19 mouse cellular contexts compared by ENCODE assay signal in genomic region chr1:176755586-176755985, GRCm38 (mm10). TPM values are rescaled to one million over a fixed set of nuclear protein-coding genes. Genes with fewer than 3 reads are reported as not detected.
DNase-seq lines count a peak whose midpoint lies in the region; ATAC-seq lines count a peak whose summit lies in the region.
"Had no signal": no experiment of that assay in that cellular context is flagged by ENCODE, and none has a peak within 500 bp of the region (broad histone marks: within the 10 kb centered on the region; RNA-seq: fewer than 3 reads in every experiment).

No protein-coding gene starts in this region.

- H3K4me1 ChIP-seq in heart, embryonic 11.5 days (ENCODE audit: control insufficient read depth, insufficient read depth, low read length) = peaks cover 6% of the 10 kb centered on the region; the same call in 1 of the 2 replicates
- H3K4me1 ChIP-seq in liver, embryonic 11.5 days (replicated peaks; ENCODE audit: control insufficient read depth, insufficient read depth, low read length) = no peaks in the 10 kb centered on the region
- H3K4me1 ChIP-seq: embryonic facial prominence, embryonic 12.5 days; limb, embryonic 13.5 days; liver, embryonic 13.5 days; neural tube, embryonic 12.5 days had no signal

- H3K9me3 ChIP-seq in heart, embryonic 11.5 days (replicated peaks; ENCODE audit: control insufficient read depth, low read length) = no peaks in the 10 kb centered on the region
- H3K9me3 ChIP-seq in liver, embryonic 11.5 days (ENCODE audit: control insufficient read depth, low read length) = no peaks in the 10 kb centered on the region
- H3K9me3 ChIP-seq: embryonic facial prominence, embryonic 12.5 days; limb, embryonic 13.5 days; liver, embryonic 13.5 days; midbrain, embryonic 12.5 days; neural tube, embryonic 12.5 days had no signal

- no peaks in the 10 kb centered on the region for H3K27me3 ChIP-seq in heart, embryonic 11.5 days (ENCODE audit: control insufficient read depth, insufficient read depth, low read length)
- no peaks in the 10 kb centered on the region for H3K27me3 ChIP-seq in liver, embryonic 11.5 days (replicated peaks; ENCODE audit: control insufficient read depth, insufficient read depth, low read length)
- H3K27me3 ChIP-seq: embryonic facial prominence, embryonic 12.5 days; limb, embryonic 13.5 days; liver, embryonic 13.5 days; midbrain, embryonic 12.5 days; neural tube, embryonic 12.5 days had no signal

- H3K27ac ChIP-seq in heart, embryonic 11.5 days (ENCODE audit: low read depth, low read length) = 0 out of 2 replicates have a peak overlapping the region, but pooled peaks have one; percentile 3
- no peak overlapping the region for H3K27ac ChIP-seq in liver, embryonic 11.5 days (ENCODE audit: low read depth, low read length)
- H3K27ac ChIP-seq: embryonic facial prominence, embryonic 12.5 days; limb, embryonic 13.5 days; liver, embryonic 13.5 days; midbrain, embryonic 12.5 days; neural tube, embryonic 12.5 days had no signal

- H3K4me3 ChIP-seq in heart, embryonic 11.5 days (ENCODE audit: low read depth, low read length) = no peak overlapping the region
- no peak overlapping the region for H3K4me3 ChIP-seq in liver, embryonic 11.5 days (ENCODE audit: low read depth, low read length)
- H3K4me3 ChIP-seq: embryonic facial prominence, embryonic 12.5 days; limb, embryonic 13.5 days; liver, embryonic 13.5 days; midbrain, embryonic 12.5 days; neural tube, embryonic 12.5 days had no signal

- 72% methylated on average over 9 of the region's 9 CpGs for WGBS in heart, embryonic 11.5 days (ENCODE audit: insufficient replicate concordance)
- 92% methylated on average over 9 of the region's 9 CpGs for WGBS in liver, embryonic 11.5 days

- no peak for ATAC-seq in heart, embryonic 11.5 days (replicated peaks; ENCODE audit: insufficient number of reproducible peaks, low FRiP score, low TSS enrichment)
- ATAC-seq in liver, embryonic 11.5 days (replicated peaks; ENCODE audit: low FRiP score) = no peak

- H3K36me3 ChIP-seq in heart, embryonic 11.5 days (ENCODE audit: control insufficient read depth, insufficient read depth, low read length) = peaks cover 17% of the 10 kb centered on the region
- peaks cover 16% of the 10 kb centered on the region; the same call in 1 of the 2 replicates for H3K36me3 ChIP-seq in liver, embryonic 11.5 days (ENCODE audit: control insufficient read depth, insufficient read depth, low read length)

- H3K4me2 ChIP-seq in heart, embryonic 11.5 days = no peak overlapping the region
- H3K4me2 ChIP-seq in liver, embryonic 11.5 days = no peak overlapping the region
- H3K4me2 ChIP-seq: embryonic facial prominence, embryonic 12.5 days; limb, embryonic 13.5 days; liver, embryonic 13.5 days; midbrain, embryonic 12.5 days; neural tube, embryonic 12.5 days had no signal

- DNase-seq in heart, adult 11 months = no peak
- peak; percentile 57 for DNase-seq in left cerebral cortex, postnatal 4 days
- DNase-seq in left cerebral cortex, adult 8-10 months (ENCODE audit: low spot score in 2 of 2) = no peak
- peak; percentile 85 for DNase-seq in cerebellum, adult 11-12 months
- DNase-seq in cerebellum, postnatal 10 days = peak; percentile 89 to 90
- DNase-seq in liver, embryonic 11.5 days (ENCODE audit: low spot score) = no peak
- DNase-seq in layer of hippocampus, adult 9-11 months = no peak
- DNase-seq: adrenal gland, postnatal 10 days; kidney, adult 18-20 months; kidney, postnatal 4 days; liver, embryonic 13.5 days; lung, adult 2 months; lung, postnatal 14 days; thymus, postnatal 25 days had no signal

- H3K9ac ChIP-seq in heart, embryonic 11.5 days (ENCODE audit: low read depth, low read length) = no peak overlapping the region
- no peak overlapping the region for H3K9ac ChIP-seq in liver, embryonic 11.5 days (ENCODE audit: low read depth, low read length)
- H3K9ac ChIP-seq: embryonic facial prominence, embryonic 12.5 days; limb, embryonic 13.5 days; liver, embryonic 13.5 days; midbrain, embryonic 12.5 days; neural tube, embryonic 12.5 days had no signal

- intact Hi-C loops in left cerebral cortex, postnatal 4 days (cut with DNase I) = no loop called here

RNA-seq across cellular contexts. Expression of gene Cep170, which starts 58.3 kb away (rescaled TPM):
- polyA plus RNA-seq in heart, embryonic 11.5 days (2014; fragmentation: Nextera tagmentation; extraction: Ambion mirVana) = 30.6 and 33.9 TPM in 2 replicates
- total RNA-seq in left cerebral cortex, postnatal 4 days (2021) = 100 to 1,000 TPM; 334 to 375 TPM
- 100 to 1,000 TPM in 2 of 4 experiments, 10 to 100 TPM in 2; 92.7 to 114 (median 103) TPM for total RNA-seq in left cerebral cortex, adult 8-10 months (2022)
- polyA plus RNA-seq in liver, embryonic 11.5 days (2014; fragmentation: Nextera tagmentation; extraction: Ambion mirVana) = 17.5 and 18.6 TPM in 2 replicates

RNA-seq across cellular contexts. Expression of gene Sdccag8, which starts 58.9 kb away (rescaled TPM):
- 9.8 and 12.0 TPM in 2 replicates for polyA plus RNA-seq in heart, embryonic 11.5 days (2014; fragmentation: Nextera tagmentation; extraction: Ambion mirVana)
- 10 to 100 TPM; 11.9 to 13.4 TPM for total RNA-seq in left cerebral cortex, postnatal 4 days (2021)
- 10 to 100 TPM; 14.8 to 17.9 (median 15.0) TPM for total RNA-seq in left cerebral cortex, adult 8-10 months (2022)
- 9.4 and 11.7 TPM in 2 replicates for polyA plus RNA-seq in liver, embryonic 11.5 days (2014; fragmentation: Nextera tagmentation; extraction: Ambion mirVana)

Comparison
In these comparisons a context has a peak if more than half of its experiments do, and no peak if none do; other contexts are left out.
1. DNase-seq: peak in left cerebral cortex, postnatal 4 days (single experiment), cerebellum, adult 11-12 months (single experiment) and cerebellum, postnatal 10 days (2 of 2); none in heart, adult 11 months (single experiment), left cerebral cortex, adult 8-10 months (0 of 2), liver, embryonic 11.5 days (single experiment) and layer of hippocampus, adult 9-11 months (single experiment).